Mouse (Mus musculus): ENCODE measurements at regions not wholly inside any gene's neighbourhood (a gene's known extent, or its start where the extent isn't known, plus 50 kb on each side); places are given as distances from the start of the nearest gene placed in this dataset.

- H3K9ac ChIP-seq, result no peak overlapping the region
- H3K27ac ChIP-seq (replicated peaks), result no peak overlapping the region
- no peaks in the 10 kb centered on the region for H3K9me3 ChIP-seq (replicated peaks)
- no peak for ATAC-seq (ENCODE audit: insufficient number of reproducible peaks, low FRiP score, low TSS enrichment, low read depth)
- H3K4me3 ChIP-seq (replicated peaks), result no peak overlapping the region
- H3K36me3 ChIP-seq, result no peaks in the 10 kb centered on the region
- H3K27me3 ChIP-seq, result no peaks in the 10 kb centered on the region
- WGBS, result 39% methylated on average over 12 of the region's 12 CpGs
- peaks cover 15% of the 10 kb centered on the region; the same call in 1 of the 2 replicates for H3K4me1 ChIP-seq
- no peak overlapping the region for H3K4me2 ChIP-seq (replicated peaks)
These were observed 169.0 kb upstream of the Fat1 start for GRCm38 (mm10) chr8:44766111-44766873.

GRCm38 (mm10) chr8:44767271-44767670 is 168.0 kb upstream of the Fat1 start:
- 0 out of 2 replicates have a peak overlapping the region, but pooled peaks have one; percentile 7 for H3K27ac ChIP-seq (replicated peaks)
- H3K9me3 ChIP-seq (replicated peaks), result no peaks in the 10 kb centered on the region
- no peaks in the 10 kb centered on the region for H3K36me3 ChIP-seq
- no peak overlapping the region for H3K4me2 ChIP-seq (replicated peaks)
- 19% methylated on average over 4 of the region's 4 CpGs for WGBS
- no peak overlapping the region for H3K4me3 ChIP-seq (replicated peaks)
- H3K4me1 ChIP-seq, result peaks cover 15% of the 10 kb centered on the region; the same call in 1 of the 2 replicates
- H3K27me3 ChIP-seq, result no peaks in the 10 kb centered on the region
- H3K9ac ChIP-seq, result no peak overlapping the region
- ATAC-seq (ENCODE audit: insufficient number of reproducible peaks, low FRiP score, low TSS enrichment, low read depth), result no peak

DNA sequence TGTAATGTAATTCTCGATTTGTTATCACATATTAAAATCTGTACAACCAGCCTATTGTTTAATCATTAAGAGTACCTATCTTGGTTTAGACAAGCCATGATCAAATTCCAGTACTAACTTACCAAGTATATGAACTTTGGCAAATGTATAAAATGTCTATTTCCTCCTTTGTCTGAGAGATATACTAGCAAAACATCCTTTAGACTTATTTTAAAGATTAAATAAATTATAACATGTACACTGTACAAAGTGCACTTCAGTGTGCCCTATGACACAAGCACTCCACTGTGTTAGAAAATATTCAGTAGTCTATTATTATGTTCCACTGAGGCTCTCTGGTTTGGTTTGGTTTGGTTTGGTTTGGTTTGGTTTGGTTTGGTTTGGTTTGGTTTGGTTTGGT is 156.0 kb upstream of the Fat1 start:
- Histone ChIP-seq H3K4me3 (replicated peaks) (no peak overlapping the region), H3K4me2 (replicated peaks) (no peak overlapping the region), H3K27me3 (no peaks in the 10 kb centered on the region), H3K4me1 (no peaks in the 10 kb centered on the region), H3K9ac (no peak overlapping the region), H3K9me3 (replicated peaks) (no peaks in the 10 kb centered on the region), H3K36me3 (no peaks in the 10 kb centered on the region), H3K27ac (replicated peaks) (no peak overlapping the region)
- ATAC-seq (ENCODE audit: insufficient number of reproducible peaks, low FRiP score, low TSS enrichment, low read depth), result no peak
- 69% methylated on average over 1 of the region's 1 CpGs for WGBS

GRCm38 (mm10) chr8:44782421-44782820 is 152.8 kb upstream of the Fat1 start:
- no peaks in the 10 kb centered on the region for H3K36me3 ChIP-seq
- no peak overlapping the region for H3K9ac ChIP-seq
- H3K27me3 ChIP-seq, result no peaks in the 10 kb centered on the region
- H3K4me3 ChIP-seq (replicated peaks), result no peak overlapping the region
- no peak for ATAC-seq (ENCODE audit: insufficient number of reproducible peaks, low FRiP score, low TSS enrichment, low read depth)
- no peaks in the 10 kb centered on the region for H3K4me1 ChIP-seq
- WGBS, result 81% methylated on average over 9 of the region's 9 CpGs
- no peak overlapping the region for H3K27ac ChIP-seq (replicated peaks)
- H3K9me3 ChIP-seq (replicated peaks), result no peaks in the 10 kb centered on the region
- H3K4me2 ChIP-seq (replicated peaks), result no peak overlapping the region

DNA sequence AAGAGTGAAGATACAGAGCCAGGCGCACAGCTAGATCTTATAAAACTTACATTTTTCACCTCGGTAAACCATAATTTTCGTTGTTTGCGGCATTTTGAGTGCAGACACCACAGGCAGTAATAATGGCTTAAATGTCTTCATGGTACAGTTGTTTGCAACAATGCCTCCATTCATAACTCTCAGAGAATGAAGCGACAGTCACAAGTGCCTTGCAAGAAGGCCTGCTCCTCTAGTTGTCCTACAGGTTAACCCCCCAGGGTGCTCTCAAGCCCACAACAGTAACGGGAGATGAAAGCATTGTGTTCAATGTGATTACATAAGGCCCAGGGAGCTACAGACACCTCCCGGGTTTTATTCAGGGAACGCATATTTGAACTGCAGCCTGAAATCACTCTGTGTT is 150.1 kb upstream of the Fat1 start:
- no peak for ATAC-seq (ENCODE audit: insufficient number of reproducible peaks, low FRiP score, low TSS enrichment, low read depth)
- Histone ChIP-seq H3K27me3 (no peaks in the 10 kb centered on the region), H3K27ac (replicated peaks) (no peak overlapping the region), H3K9ac (no peak overlapping the region), H3K9me3 (replicated peaks) (no peaks in the 10 kb centered on the region), H3K4me2 (replicated peaks) (no peak overlapping the region), H3K36me3 (no peaks in the 10 kb centered on the region), H3K4me3 (replicated peaks) (no peak overlapping the region), H3K4me1 (no peaks in the 10 kb centered on the region)
- WGBS, result 54% methylated on average over 8 of the region's 8 CpGs

- H3K9ac ChIP-seq, result no peak overlapping the region
- no peak overlapping the region for H3K27ac ChIP-seq (replicated peaks)
- no peak overlapping the region for H3K4me2 ChIP-seq (replicated peaks)
- ATAC-seq (ENCODE audit: insufficient number of reproducible peaks, low FRiP score, low TSS enrichment, low read depth), result no peak
- no peaks in the 10 kb centered on the region for H3K36me3 ChIP-seq
- no peaks in the 10 kb centered on the region for H3K9me3 ChIP-seq (replicated peaks)
- WGBS, result 61% methylated on average over 5 of the region's 5 CpGs
- no peaks in the 10 kb centered on the region for H3K27me3 ChIP-seq
- H3K4me1 ChIP-seq, result no peaks in the 10 kb centered on the region
- H3K4me3 ChIP-seq (replicated peaks), result no peak overlapping the region
These were observed 148.5 kb upstream of the Fat1 start for GRCm38 (mm10) chr8:44786740-44787139.

DNA sequence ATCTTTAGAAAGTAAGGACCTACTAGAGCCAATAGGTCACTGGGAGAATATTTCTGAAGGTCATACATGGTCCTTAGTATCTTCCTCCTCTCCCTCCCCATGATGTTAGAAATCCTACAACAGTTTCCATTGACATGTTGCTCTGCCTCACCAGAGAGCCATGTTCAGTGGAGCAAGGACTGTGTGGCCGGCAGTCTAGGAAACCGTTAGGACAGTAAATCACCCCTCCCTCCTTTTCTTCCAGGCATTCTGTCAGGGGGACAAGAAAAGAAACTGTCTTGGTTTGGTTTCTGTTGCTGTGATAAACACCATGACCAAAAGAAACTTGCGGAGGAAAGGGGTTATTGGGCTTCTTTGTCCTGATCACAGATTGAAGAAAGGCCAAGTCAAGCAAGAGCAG is 147.0 kb upstream of the Fat1 start:
- no peaks in the 10 kb centered on the region for H3K27me3 ChIP-seq
- 87% methylated on average over 3 of the region's 3 CpGs for WGBS
- H3K4me3 ChIP-seq (replicated peaks), result no peak overlapping the region
- no peak for ATAC-seq (ENCODE audit: insufficient number of reproducible peaks, low FRiP score, low TSS enrichment, low read depth)
- no peak overlapping the region for H3K27ac ChIP-seq (replicated peaks)
- no peak overlapping the region for H3K4me2 ChIP-seq (replicated peaks)
- no peak overlapping the region for H3K9ac ChIP-seq
- no peaks in the 10 kb centered on the region for H3K9me3 ChIP-seq (replicated peaks)
- no peaks in the 10 kb centered on the region for H3K4me1 ChIP-seq
- H3K36me3 ChIP-seq, result no peaks in the 10 kb centered on the region

- H3K4me2 ChIP-seq (replicated peaks), result no peak overlapping the region
- H3K9me3 ChIP-seq (replicated peaks), result no peaks in the 10 kb centered on the region
- no peaks in the 10 kb centered on the region for H3K27me3 ChIP-seq
- no peaks in the 10 kb centered on the region for H3K4me1 ChIP-seq
- H3K36me3 ChIP-seq, result no peaks in the 10 kb centered on the region
- 72% methylated on average over 3 of the region's 3 CpGs for WGBS
- no peak overlapping the region for H3K27ac ChIP-seq (replicated peaks)
- H3K4me3 ChIP-seq (replicated peaks), result no peak overlapping the region
- H3K9ac ChIP-seq, result no peak overlapping the region
- ATAC-seq (ENCODE audit: insufficient number of reproducible peaks, low FRiP score, low TSS enrichment, low read depth), result no peak
These were observed 135.7 kb upstream of the Fat1 start for GRCm38 (mm10) chr8:44799513-44799912.

DNA sequence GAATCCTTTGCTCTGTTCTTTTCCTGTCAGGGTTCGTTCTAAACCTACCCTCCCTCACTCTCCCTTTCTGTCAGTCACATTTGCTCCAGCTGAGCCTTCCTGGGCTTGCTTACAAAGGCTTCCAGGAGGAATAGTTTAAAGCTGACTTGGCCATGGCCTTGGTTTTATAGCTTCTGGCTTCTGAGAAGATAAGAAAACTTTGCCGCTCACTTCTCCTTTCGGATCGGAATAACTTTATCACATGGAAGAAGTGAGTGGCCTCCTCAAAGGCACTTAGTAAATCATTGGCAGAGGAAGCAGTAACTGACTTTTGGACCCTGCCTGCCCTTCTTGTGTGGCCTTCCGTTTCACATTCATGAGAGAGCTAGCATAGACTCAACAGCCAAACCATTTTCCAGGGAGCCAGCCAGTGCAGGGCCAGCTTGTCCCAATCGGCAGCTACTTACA is 134.4 kb upstream of the Fat1 start:
- Histone ChIP-seq H3K9ac (no peak overlapping the region), H3K4me3 (replicated peaks) (no peak overlapping the region), H3K27me3 (no peaks in the 10 kb centered on the region), H3K4me2 (replicated peaks) (no peak overlapping the region), H3K36me3 (no peaks in the 10 kb centered on the region), H3K9me3 (replicated peaks) (no peaks in the 10 kb centered on the region), H3K27ac (replicated peaks) (no peak overlapping the region), H3K4me1 (no peaks in the 10 kb centered on the region)
- ATAC-seq (ENCODE audit: insufficient number of reproducible peaks, low FRiP score, low TSS enrichment, low read depth), result no peak
- 71% methylated on average over 6 of the region's 6 CpGs for WGBS

- H3K4me1 ChIP-seq, result no peaks in the 10 kb centered on the region
- H3K36me3 ChIP-seq, result no peaks in the 10 kb centered on the region
- no peaks in the 10 kb centered on the region for H3K27me3 ChIP-seq
- H3K9ac ChIP-seq, result no peak overlapping the region
- H3K4me3 ChIP-seq (replicated peaks), result no peak overlapping the region
- H3K27ac ChIP-seq (replicated peaks), result no peak overlapping the region
- no peak overlapping the region for H3K4me2 ChIP-seq (replicated peaks)
- no peak for ATAC-seq (ENCODE audit: insufficient number of reproducible peaks, low FRiP score, low TSS enrichment, low read depth)
- no peaks in the 10 kb centered on the region for H3K9me3 ChIP-seq (replicated peaks)
- 56% methylated on average over 6 of the region's 6 CpGs for WGBS
These were observed 133.5 kb upstream of the Fat1 start for GRCm38 (mm10) chr8:44801604-44802206.

- Histone ChIP-seq H3K9me3 (replicated peaks) (no peaks in the 10 kb centered on the region), H3K36me3 (no peaks in the 10 kb centered on the region), H3K27me3 (no peaks in the 10 kb centered on the region), H3K4me2 (replicated peaks) (no peak overlapping the region), H3K4me1 (no peaks in the 10 kb centered on the region), H3K4me3 (replicated peaks) (no peak overlapping the region), H3K9ac (no peak overlapping the region), H3K27ac (replicated peaks) (no peak overlapping the region)
- no peak for ATAC-seq (ENCODE audit: insufficient number of reproducible peaks, low FRiP score, low TSS enrichment, low read depth)
- 61% methylated on average over 5 of the region's 5 CpGs for WGBS
These were observed 132.9 kb upstream of the Fat1 start for GRCm38 (mm10) chr8:44802331-44802730.
